Mouse (Mus musculus) liver, adult 2 months (tissue): ENCODE data around the gene Frmd4a. TPM values are rescaled to one million over a fixed set of nuclear protein-coding genes. Genes with fewer than 3 reads are reported as not detected.

ENCODE experiments used
- DNase-seq: peaks from one replicate; pipeline ENCODE4 v3.0.0-alpha.2; 2011; ENCODE audit warnings: low read depth, low spot score; ENCODE audit errors: extremely low read depth
- H3K27ac ChIP-seq: fragments of 200-500 bp; replicated peaks from 2 replicates; pipeline ENCODE4 v1.5.1; 2012; ENCODE audit warnings: low read depth, mild to moderate bottlenecking, control low read depth, inconsistent platforms, low read length; ENCODE audit not compliant: insufficient read depth
- H3K27me3 ChIP-seq: fragments of 200-500 bp; 2 replicates; pipeline ENCODE4 v1.6.1; 2012; ENCODE audit warnings: mild to moderate bottlenecking, moderate library complexity, low read length, inconsistent platforms; ENCODE audit not compliant: control insufficient read depth, insufficient read depth
- H3K36me3 ChIP-seq: fragments of 200-500 bp; 2 replicates; pipeline ENCODE4 v1.6.1; 2012; ENCODE audit warnings: low read length, inconsistent platforms; ENCODE audit not compliant: control insufficient read depth, insufficient read depth
- H3K4me1 ChIP-seq: fragments of 200-500 bp; 2 replicates; pipeline ENCODE4 v1.6.1; 2011; ENCODE audit warnings: low read length; ENCODE audit not compliant: control insufficient read depth, insufficient read depth
- H3K4me3 ChIP-seq: fragments of 200-500 bp; 2 replicates; pipeline ENCODE4 v1.5.1; 2011; ENCODE audit warnings: low read depth, mild to moderate bottlenecking, control low read depth, low read length, moderate library complexity; ENCODE audit not compliant: insufficient read depth
- H3K79me2 ChIP-seq: fragments of 200-500 bp; 2 replicates; pipeline ENCODE4 v1.6.1; 2012; ENCODE audit warnings: inconsistent platforms, mild to moderate bottlenecking, low read length, moderate library complexity; ENCODE audit not compliant: control insufficient read depth, insufficient read depth
- H3K9ac ChIP-seq: fragments of 200-500 bp; 2 replicates; pipeline ENCODE4 v1.6.1; 2012; ENCODE audit warnings: low read depth, mild to moderate bottlenecking, control low read depth, inconsistent platforms, low read length
- CTCF ChIP-seq: fragments of 200-500 bp; IDR thresholded peaks from 2 replicates; pipeline ENCODE4 v1.5.1; 2011; ENCODE audit warnings: low read depth, low read length, control low read depth
- POLR2A ChIP-seq: fragments of 200-500 bp; IDR thresholded peaks from 2 replicates; pipeline ENCODE4 v1.6.1; 2011; ENCODE audit warnings: low read length, control low read depth; ENCODE audit not compliant: insufficient read depth; ENCODE audit errors: extremely low read depth
- WGBS: fragments of 180-500 bp; shearing (Covaris S2); methylation state at CpG from one replicate; pipeline ENCODE4 v1.1.7; 2018; 5-methylcytosine and 5-hydroxymethylcytosine counted together
- polyA plus RNA-seq: library from polyadenylated mRNA; depleted of rRNA; stranded (reverse); fragments of >200 nt; gene quantifications from 2 replicates; pipeline ENCODE4 v1.2.3, GENCODE M21; 2012
- total RNA-seq: library from RNA; depleted of rRNA; stranded (reverse); fragments of >200 nt; gene quantifications from 2 replicates; pipeline ENCODE4 v1.2.3, GENCODE M21; 2014

The Frmd4a gene
- total and polyA plus RNA-seq, 2 experiments = 2.1 to 3.1 TPM

DNA sequence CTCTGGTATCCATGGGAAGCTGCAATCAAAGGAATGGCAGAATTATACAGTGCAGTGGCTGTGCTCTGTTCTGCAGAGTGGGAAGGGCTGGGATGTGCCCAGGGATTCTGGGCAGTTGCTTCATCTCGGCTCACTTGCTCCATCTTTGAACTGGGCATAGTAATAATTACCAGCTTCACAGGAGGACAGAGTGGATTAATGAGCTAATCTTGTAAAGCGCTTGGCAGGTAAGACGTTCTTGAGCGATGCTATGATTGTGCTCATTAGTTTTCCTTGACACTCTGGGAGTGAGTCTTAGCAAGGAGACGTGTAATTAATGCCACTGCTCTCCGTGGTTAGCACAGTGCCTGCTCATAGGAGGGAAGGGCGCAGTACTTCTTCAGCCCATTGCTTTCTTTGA lies 54.3 kb downstream of the Frmd4a start:
- Histone ChIP-seq H3K4me3 (no peak overlapping the region), H3K4me1 (no peaks in the 10 kb centered on the region), H3K27ac (no peak overlapping the region), H3K27me3 (no peaks in the 10 kb centered on the region), H3K36me3 (no peaks in the 10 kb centered on the region), H3K79me2 (no peaks in the 10 kb centered on the region), H3K9ac (no peak overlapping the region)
- TF ChIP-seq CTCF = no peak
- TF ChIP-seq POLR2A = no peak
- 88% methylated on average over 7 of the region's 7 CpGs for WGBS
- no peak for DNase-seq

DNA sequence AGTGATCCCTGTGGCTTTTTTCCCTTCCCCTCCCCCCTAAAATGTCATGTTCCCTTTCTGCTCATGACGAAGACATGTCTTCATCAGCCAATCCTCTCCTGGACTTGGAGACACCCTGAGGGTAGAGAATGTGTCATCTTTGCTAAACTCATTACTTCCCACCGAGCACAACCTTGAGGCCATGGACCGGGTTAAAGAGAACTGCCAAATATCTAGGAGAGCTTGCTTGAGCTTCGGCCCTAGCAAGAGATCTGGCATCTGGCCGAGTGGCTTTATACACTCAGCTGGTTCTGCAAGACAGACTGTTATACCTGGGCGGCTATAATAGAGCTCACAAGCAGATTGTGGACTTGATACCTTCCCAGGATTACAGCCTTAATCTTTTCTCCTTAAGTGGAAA lies 66.4 kb downstream of the Frmd4a start:
- Histone ChIP-seq H3K27me3 (no peaks in the 10 kb centered on the region), H3K27ac (no peak overlapping the region), H3K79me2 (no peaks in the 10 kb centered on the region), H3K4me1 (no peaks in the 10 kb centered on the region), H3K4me3 (no peak overlapping the region), H3K36me3 (no peaks in the 10 kb centered on the region), H3K9ac (no peak overlapping the region)
- no peak for DNase-seq
- WGBS = 74% methylated on average over 6 of the region's 6 CpGs
- no peak for TF ChIP-seq POLR2A
- TF ChIP-seq CTCF = no peak

DNA sequence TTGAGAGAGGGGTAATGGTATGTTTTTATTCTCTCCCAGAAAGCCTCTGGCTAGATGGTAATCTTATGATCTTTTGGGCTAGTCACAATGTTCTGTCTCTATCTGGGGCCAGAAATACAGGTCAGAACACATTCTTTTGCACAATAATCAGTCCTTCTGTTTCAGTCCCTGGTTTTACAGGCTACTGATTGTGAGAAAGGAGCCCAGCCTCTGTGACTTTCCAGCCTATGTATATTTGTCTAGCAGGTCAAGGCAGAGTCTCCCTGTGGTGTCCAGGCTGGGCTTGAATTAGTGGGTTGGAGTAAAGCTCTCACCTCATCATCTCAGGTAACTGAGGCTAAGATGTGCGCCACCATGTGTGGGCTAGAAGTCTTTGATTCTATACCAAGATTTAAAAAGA lies 80.1 kb downstream of the Frmd4a start:
- 90% methylated on average over 1 of the region's 1 CpGs for WGBS
- no peak for DNase-seq
- no peak for TF ChIP-seq POLR2A
- TF ChIP-seq CTCF = no peak
- Histone ChIP-seq H3K4me3 (no peak overlapping the region), H3K4me1 (no peaks in the 10 kb centered on the region), H3K79me2 (no peaks in the 10 kb centered on the region), H3K27ac (no peak overlapping the region), H3K9ac (no peak overlapping the region), H3K27me3 (no peaks in the 10 kb centered on the region), H3K36me3 (no peaks in the 10 kb centered on the region)

DNA sequence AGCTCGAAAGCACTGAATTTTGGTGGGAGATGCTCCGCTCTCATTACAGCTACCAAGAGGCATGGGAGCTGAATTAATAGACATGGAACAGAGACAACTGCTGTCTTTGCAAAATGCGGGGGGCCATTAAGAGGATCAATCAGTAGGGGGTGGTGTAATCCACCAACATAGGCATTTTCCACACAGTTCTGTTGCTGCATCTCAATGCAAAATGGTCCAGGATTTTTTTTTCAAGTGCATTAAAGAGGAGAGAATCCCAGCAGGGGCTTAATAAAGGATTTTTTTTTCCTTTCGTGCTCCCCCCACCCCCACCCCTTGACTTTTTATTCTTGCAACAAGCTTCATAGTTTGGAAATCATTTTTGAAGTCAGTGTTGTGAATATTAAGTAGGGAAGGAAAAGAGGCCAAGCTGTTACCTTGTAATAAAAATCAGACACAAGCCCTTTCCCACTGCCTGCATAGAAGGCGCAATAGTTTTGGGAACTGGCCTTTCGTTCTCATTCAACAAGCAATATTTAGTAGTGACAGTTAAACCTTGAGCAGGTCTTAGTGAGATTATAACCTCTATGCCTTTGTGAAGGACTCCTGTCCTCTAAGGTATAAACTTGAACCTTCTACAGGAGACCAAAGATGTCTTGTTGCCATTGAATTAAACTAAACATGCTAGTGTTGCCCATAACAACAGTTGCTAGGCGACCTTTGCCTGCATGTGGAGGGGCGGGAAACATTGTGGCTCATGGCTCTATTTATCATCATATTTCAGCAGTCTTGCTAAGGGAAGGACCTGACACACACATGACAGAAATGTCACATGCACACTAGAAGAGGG lies 81.6 kb downstream of the Frmd4a start:
- DNase-seq = no peak

DNA sequence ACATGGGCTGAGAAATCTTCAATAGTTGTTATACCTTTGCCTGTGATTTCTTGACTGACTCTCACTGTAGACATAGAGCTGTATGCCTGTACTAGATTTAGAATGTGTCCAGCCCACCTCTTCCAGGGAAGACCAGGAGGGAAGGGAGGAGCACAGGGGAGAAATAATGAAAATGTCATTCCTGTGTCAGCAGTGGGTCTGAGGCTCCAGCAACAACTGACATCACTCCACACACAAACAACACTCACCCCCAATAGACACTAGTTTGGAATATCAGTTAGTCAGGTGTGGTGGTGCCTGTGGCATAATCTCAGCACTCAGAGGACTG lies 82.2 kb downstream of the Frmd4a start:
- no peak overlapping the region for H3K27ac ChIP-seq

More for the DNA sequence above, 81.6 kb downstream of the Frmd4a start:
- no peak overlapping the region for H3K27ac ChIP-seq
- no peak overlapping the region for H3K4me3 ChIP-seq
- TF ChIP-seq POLR2A = no peak
- no peak for TF ChIP-seq CTCF
- 80% methylated on average over 8 of the region's 8 CpGs for WGBS
- H3K36me3 ChIP-seq = no peaks in the 10 kb centered on the region
- H3K27me3 ChIP-seq = no peaks in the 10 kb centered on the region
- H3K4me1 ChIP-seq = no peaks in the 10 kb centered on the region
- H3K79me2 ChIP-seq = no peaks in the 10 kb centered on the region
- H3K9ac ChIP-seq = no peak overlapping the region

DNA sequence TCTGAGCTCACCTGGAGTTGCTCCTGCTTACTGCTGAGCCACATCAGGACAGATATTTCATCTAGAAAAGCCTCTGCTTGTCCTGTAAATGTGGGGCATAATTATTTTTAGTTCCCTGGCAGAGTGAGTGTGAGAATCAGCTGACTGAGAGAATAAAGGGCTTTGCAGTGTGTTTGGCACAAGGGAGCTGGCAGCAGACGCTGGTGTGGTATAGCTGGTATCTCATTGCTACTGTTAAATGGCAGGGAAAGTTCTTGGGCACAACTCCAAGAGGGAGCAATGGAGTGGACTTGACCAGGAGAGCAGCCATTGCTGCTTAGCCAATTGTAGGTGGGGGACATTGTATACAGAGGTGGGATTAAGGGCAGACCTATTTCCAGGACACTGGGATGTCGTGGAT lies 83.9 kb downstream of the Frmd4a start:
- Histone ChIP-seq H3K27me3 (no peaks in the 10 kb centered on the region), H3K79me2 (no peaks in the 10 kb centered on the region), H3K36me3 (no peaks in the 10 kb centered on the region), H3K4me1 (no peaks in the 10 kb centered on the region), H3K4me3 (no peak overlapping the region), H3K27ac (no peak overlapping the region), H3K9ac (no peak overlapping the region)
- WGBS = 82% methylated on average over 2 of the region's 2 CpGs
- no peak for DNase-seq
- TF ChIP-seq CTCF = no peak
- no peak for TF ChIP-seq POLR2A

More for the DNA sequence above, 82.2 kb downstream of the Frmd4a start:
- no peaks in the 10 kb centered on the region for H3K4me1 ChIP-seq
- H3K79me2 ChIP-seq = no peaks in the 10 kb centered on the region
- DNase-seq = no peak
- H3K9ac ChIP-seq = no peak overlapping the region
- no peak for TF ChIP-seq CTCF
- TF ChIP-seq POLR2A = no peak
- no peaks in the 10 kb centered on the region for H3K36me3 ChIP-seq
- H3K4me3 ChIP-seq = no peak overlapping the region
- H3K27me3 ChIP-seq = no peaks in the 10 kb centered on the region
